Mouse (Mus musculus) brain, adult 2 months (tissue): ENCODE measurements around the gene Slc37a3.
"Not testable (repeated sequence)": the region's sequence is repeated elsewhere in the genome, so short reads cannot be mapped to it uniquely, and the experiment has no call there.

Experiments
- DNase-seq: peaks from one replicate; pipeline ENCODE4 v3.0.0; 2011; ENCODE audit warnings: low read depth, low spot score

Slc37a3 gene

GRCm38 (mm10) chr6:39379224-39379623 lies 1.7 kb upstream of the Slc37a3 start:
- no peak for DNase-seq

- DNase-seq = not testable (repeated sequence)
Observed at GRCm38 (mm10) chr6:39378161-39378835, 823 bp upstream of the Slc37a3 start.

- no peak for DNase-seq
Observed at GRCm38 (mm10) chr6:39376775-39377174, 700 bp downstream of the Slc37a3 start.

GRCm38 (mm10) chr6:39373301-39373955 lies 4.0 kb downstream of the Slc37a3 start:
- DNase-seq = no peak

- no peak for DNase-seq
Observed at GRCm38 (mm10) chr6:39372727-39373126, 4.7 kb downstream of the Slc37a3 start.

GRCm38 (mm10) chr6:39372042-39372441 lies 5.4 kb downstream of the Slc37a3 start:
- DNase-seq = no peak

GRCm38 (mm10) chr6:39369631-39370030 lies 7.8 kb downstream of the Slc37a3 start:
- no peak for DNase-seq

GRCm38 (mm10) chr6:39362684-39363083 lies 14.8 kb downstream of the Slc37a3 start:
- DNase-seq = no peak

GRCm38 (mm10) chr6:39359207-39359606 lies 18.3 kb downstream of the Slc37a3 start:
- not testable (repeated sequence) for DNase-seq

GRCm38 (mm10) chr6:39348946-39349345 lies 28.5 kb downstream of the Slc37a3 start:
- no peak for DNase-seq

- DNase-seq = no peak
Observed at GRCm38 (mm10) chr6:39347880-39348814, 29.3 kb downstream of the Slc37a3 start.

GRCm38 (mm10) chr6:39346991-39347501 lies 30.4 kb downstream of the Slc37a3 start:
- no peak for DNase-seq

GRCm38 (mm10) chr6:39345430-39345829 lies 32.0 kb downstream of the Slc37a3 start:
- DNase-seq = no peak

- peak; percentile 90 for DNase-seq
Observed at GRCm38 (mm10) chr6:39344020-39344419, 33.5 kb downstream of the Slc37a3 start.

- no peak for DNase-seq
Observed at GRCm38 (mm10) chr6:39341798-39342197, 35.7 kb downstream of the Slc37a3 start.

- DNase-seq = no peak
Observed at GRCm38 (mm10) chr6:39338359-39338758, 39.1 kb downstream of the Slc37a3 start.

GRCm38 (mm10) chr6:39334873-39335272 lies 42.6 kb downstream of the Slc37a3 start:
- DNase-seq = no peak

- DNase-seq = no peak
Observed at GRCm38 (mm10) chr6:39334224-39334623, 43.3 kb downstream of the Slc37a3 start.

GRCm38 (mm10) chr6:39331998-39332700 lies 45.3 kb downstream of the Slc37a3 start:
- DNase-seq = no peak

- peak; percentile 82 for DNase-seq
Observed at GRCm38 (mm10) chr6:39330981-39331380, 46.5 kb downstream of the Slc37a3 start.

GRCm38 (mm10) chr6:39320286-39320685 lies 57.2 kb downstream of the Slc37a3 start:
- DNase-seq = no peak
